Mouse (Mus musculus) liver, adult 2 months (tissue): ENCODE measurements around the gene Tctn3. TPM values are rescaled to one million over a fixed set of nuclear protein-coding genes. Genes with fewer than 3 reads are reported as not detected.
"Not testable (repeated sequence)": the region's sequence is repeated elsewhere in the genome, so short reads cannot be mapped to it uniquely, and the experiment has no call there.

ENCODE experiments used
- DNase-seq: peaks from one replicate; pipeline ENCODE4 v3.0.0-alpha.2; 2011; ENCODE audit warnings: low read depth, low spot score; ENCODE audit errors: extremely low read depth
- H3K27ac ChIP-seq: fragments of 200-500 bp; replicated peaks from 2 replicates; pipeline ENCODE4 v1.5.1; 2012; ENCODE audit warnings: low read depth, mild to moderate bottlenecking, control low read depth, inconsistent platforms, low read length; ENCODE audit not compliant: insufficient read depth
- H3K27me3 ChIP-seq: fragments of 200-500 bp; 2 replicates; pipeline ENCODE4 v1.6.1; 2012; ENCODE audit warnings: mild to moderate bottlenecking, moderate library complexity, low read length, inconsistent platforms; ENCODE audit not compliant: control insufficient read depth, insufficient read depth
- H3K36me3 ChIP-seq: fragments of 200-500 bp; 2 replicates; pipeline ENCODE4 v1.6.1; 2012; ENCODE audit warnings: low read length, inconsistent platforms; ENCODE audit not compliant: control insufficient read depth, insufficient read depth
- H3K4me1 ChIP-seq: fragments of 200-500 bp; 2 replicates; pipeline ENCODE4 v1.6.1; 2011; ENCODE audit warnings: low read length; ENCODE audit not compliant: control insufficient read depth, insufficient read depth
- H3K4me3 ChIP-seq: fragments of 200-500 bp; 2 replicates; pipeline ENCODE4 v1.5.1; 2011; ENCODE audit warnings: low read depth, mild to moderate bottlenecking, control low read depth, low read length, moderate library complexity; ENCODE audit not compliant: insufficient read depth
- H3K79me2 ChIP-seq: fragments of 200-500 bp; 2 replicates; pipeline ENCODE4 v1.6.1; 2012; ENCODE audit warnings: inconsistent platforms, mild to moderate bottlenecking, low read length, moderate library complexity; ENCODE audit not compliant: control insufficient read depth, insufficient read depth
- H3K9ac ChIP-seq: fragments of 200-500 bp; 2 replicates; pipeline ENCODE4 v1.6.1; 2012; ENCODE audit warnings: low read depth, mild to moderate bottlenecking, control low read depth, inconsistent platforms, low read length
- CTCF ChIP-seq: fragments of 200-500 bp; IDR thresholded peaks from 2 replicates; pipeline ENCODE4 v1.5.1; 2011; ENCODE audit warnings: low read depth, low read length, control low read depth
- POLR2A ChIP-seq: fragments of 200-500 bp; IDR thresholded peaks from 2 replicates; pipeline ENCODE4 v1.6.1; 2011; ENCODE audit warnings: low read length, control low read depth; ENCODE audit not compliant: insufficient read depth; ENCODE audit errors: extremely low read depth
- WGBS: fragments of 180-500 bp; shearing (Covaris S2); methylation state at CpG from one replicate; pipeline ENCODE4 v1.1.7; 2018; 5-methylcytosine and 5-hydroxymethylcytosine counted together
- polyA plus RNA-seq: library from polyadenylated mRNA; depleted of rRNA; stranded (reverse); fragments of >200 nt; gene quantifications from 2 replicates; pipeline ENCODE4 v1.2.3, GENCODE M21; 2012
- total RNA-seq: library from RNA; depleted of rRNA; stranded (reverse); fragments of >200 nt; gene quantifications from 2 replicates; pipeline ENCODE4 v1.2.3, GENCODE M21; 2014

Tctn3 gene
- total and polyA plus RNA-seq, 2 experiments: 0.37 to 1.1 TPM

DNA sequence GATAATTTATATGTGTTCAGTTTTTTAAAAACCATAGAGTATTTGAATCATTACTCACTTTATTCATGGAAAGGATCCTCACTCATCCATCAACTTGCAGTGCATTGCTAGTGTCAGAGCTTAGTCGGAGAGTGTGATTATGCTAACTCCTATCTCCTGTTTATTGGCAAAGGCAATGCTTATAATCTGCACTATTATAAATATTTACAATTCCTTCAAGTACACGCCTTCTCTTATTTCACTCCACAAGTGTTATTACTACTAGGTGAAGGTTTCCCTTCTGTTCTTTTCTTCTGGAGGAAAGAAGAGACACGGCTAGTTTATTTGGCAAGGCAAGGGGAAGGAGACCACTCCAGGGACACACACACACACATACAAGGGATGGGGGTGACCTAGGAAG is 20.2 kb upstream of the Tctn3 start:
- no peak overlapping the region for H3K4me3 ChIP-seq
- no peak overlapping the region for H3K27ac ChIP-seq
- 75% methylated on average over 3 of the region's 3 CpGs for WGBS
- H3K27me3 ChIP-seq: no peaks in the 10 kb centered on the region
- H3K36me3 ChIP-seq: no peaks in the 10 kb centered on the region
- no peaks in the 10 kb centered on the region for H3K4me1 ChIP-seq
- H3K9ac ChIP-seq: no peak overlapping the region
- no peaks in the 10 kb centered on the region for H3K79me2 ChIP-seq
- no peak for DNase-seq
- no peak for TF ChIP-seq POLR2A
- no peak for TF ChIP-seq CTCF

- no peak overlapping the region for H3K9ac ChIP-seq
- no peaks in the 10 kb centered on the region for H3K4me1 ChIP-seq
- 69% methylated on average over 7 of the region's 7 CpGs for WGBS
- no peaks in the 10 kb centered on the region for H3K36me3 ChIP-seq
- no peak overlapping the region for H3K4me3 ChIP-seq
- H3K27me3 ChIP-seq: no peaks in the 10 kb centered on the region
- peak; percentile 53 for DNase-seq
- H3K79me2 ChIP-seq: no peaks in the 10 kb centered on the region
- TF ChIP-seq CTCF (no peak), POLR2A (no peak)
- H3K27ac ChIP-seq: no peak overlapping the region
These were observed 18.6 kb upstream of the Tctn3 start for GRCm38 (mm10) chr19:40630606-40631005.

- no peak for TF ChIP-seq POLR2A
- TF ChIP-seq CTCF: no peak
- H3K4me1 ChIP-seq: no peaks in the 10 kb centered on the region
- H3K27me3 ChIP-seq: no peaks in the 10 kb centered on the region
- H3K27ac ChIP-seq: 0 out of 2 replicates have a peak overlapping the region, but pooled peaks have one; percentile 32
- H3K9ac ChIP-seq: no peak overlapping the region
- DNase-seq: no peak
- H3K4me3 ChIP-seq: no peak overlapping the region
- no peaks in the 10 kb centered on the region for H3K79me2 ChIP-seq
- 77% methylated on average over 3 of the region's 3 CpGs for WGBS
- H3K36me3 ChIP-seq: no peaks in the 10 kb centered on the region
These were observed 18.1 kb upstream of the Tctn3 start for GRCm38 (mm10) chr19:40630096-40630495.

DNA sequence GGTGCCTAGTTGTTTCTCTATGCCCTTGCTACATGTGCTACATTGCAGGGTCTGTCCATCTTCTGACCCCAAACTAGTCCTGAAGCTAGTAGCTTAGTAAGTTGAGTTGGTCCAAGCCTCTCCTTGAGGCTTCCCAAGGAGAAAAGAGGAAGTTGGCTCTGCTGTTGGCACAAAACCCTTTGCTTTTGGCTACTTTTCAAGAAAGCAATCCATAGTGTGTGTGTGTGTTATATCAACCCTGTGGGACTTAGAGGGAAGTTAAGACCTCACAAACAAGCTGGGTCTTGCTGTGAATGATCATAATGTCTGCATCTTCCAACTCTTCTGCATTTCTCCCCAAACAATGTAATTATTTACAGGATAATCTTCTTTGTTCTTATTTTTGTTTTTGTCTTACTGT is 16.9 kb upstream of the Tctn3 start:
- Histone ChIP-seq H3K27me3 (no peaks in the 10 kb centered on the region), H3K27ac (no peak overlapping the region), H3K9ac (no peak overlapping the region), H3K4me1 (no peaks in the 10 kb centered on the region), H3K4me3 (no peak overlapping the region), H3K36me3 (no peaks in the 10 kb centered on the region), H3K79me2 (no peaks in the 10 kb centered on the region)
- no peak for TF ChIP-seq POLR2A
- no peak for TF ChIP-seq CTCF
- no peak for DNase-seq

GRCm38 (mm10) chr19:40625935-40626334 is 13.9 kb upstream of the Tctn3 start:
- Histone ChIP-seq H3K27ac (no peak overlapping the region), H3K36me3 (no peaks in the 10 kb centered on the region), H3K9ac (no peak overlapping the region), H3K27me3 (no peaks in the 10 kb centered on the region), H3K4me1 (no peaks in the 10 kb centered on the region), H3K4me3 (no peak overlapping the region), H3K79me2 (no peaks in the 10 kb centered on the region)
- DNase-seq: no peak
- no peak for TF ChIP-seq CTCF
- TF ChIP-seq POLR2A: no peak
- 79% methylated on average over 12 of the region's 12 CpGs for WGBS

- H3K9ac ChIP-seq, H3K4me3 ChIP-seq, DNase-seq, H3K27ac ChIP-seq, H3K36me3 ChIP-seq, H3K4me1 ChIP-seq, H3K27me3 ChIP-seq, H3K79me2 ChIP-seq: not testable (repeated sequence)
- 71% methylated on average over 10 of the region's 26 CpGs for WGBS
These were observed 9.6 kb upstream of the Tctn3 start for GRCm38 (mm10) chr19:40621616-40622015.
